Mouse (Mus musculus) MEL (cell line): ENCODE results near the gene Prkcb. TPM values are rescaled to one million over a fixed set of nuclear protein-coding genes. Genes with fewer than 3 reads are reported as not detected.

Experiments
- DNase-seq: peaks from one replicate; pipeline ENCODE4 v3.0.0; 2011; ENCODE audit warnings: low read depth, low spot score
- H3K27ac ChIP-seq: 2 replicates; pipeline ENCODE4 v1.5.1; 2012; ENCODE audit warnings: low read depth, mild to moderate bottlenecking, control low read depth, low read length, moderate library complexity; ENCODE audit not compliant: control insufficient read depth
- H3K27me3 ChIP-seq, 2 experiments: fragments of 150-350 bp in 1 of 2; sonication (generic) in 1 of 2; 2 replicates each; pipeline ENCODE4 v1.6.1; 2012; ENCODE audit warnings: low read length in 2 of 2, mild to moderate bottlenecking in 2 of 2, improper control_type of control experiment in 1 of 2, moderate library complexity in 1 of 2; ENCODE audit not compliant: insufficient read depth in 2 of 2, control insufficient read depth in 1 of 2
- H3K36me3 ChIP-seq, 2 experiments: 2 replicates each; pipeline ENCODE4 v1.6.1; 2012 to 2014; ENCODE audit warnings: low read length in 2 of 2, improper control_type of control experiment in 1 of 2, inconsistent platforms in 1 of 2, mild to moderate bottlenecking in 1 of 2; ENCODE audit not compliant: insufficient read depth in 2 of 2, control insufficient read depth in 1 of 2
- H3K4me1 ChIP-seq, 2 experiments: fragments of 150-350 bp in 1 of 2; sonication (generic) in 1 of 2; 2 replicates each; pipeline ENCODE4 v1.6.1; 2012; ENCODE audit warnings: low read length in 2 of 2, improper control_type of control experiment in 1 of 2, mild to moderate bottlenecking in 1 of 2; ENCODE audit not compliant: insufficient read depth in 2 of 2, control insufficient read depth in 1 of 2
- H3K4me3 ChIP-seq, 2 experiments: fragments of 150-350 bp in 1 of 2; sonication (generic) in 1 of 2; 2 replicates each; pipeline ENCODE4 v1.5.1; 2012; ENCODE audit warnings: low read depth in 2 of 2, low read length in 2 of 2, mild to moderate bottlenecking in 2 of 2, moderate library complexity in 2 of 2, control low read depth in 1 of 2, improper control_type of control experiment in 1 of 2; ENCODE audit not compliant: control insufficient read depth in 1 of 2, insufficient read depth in 1 of 2
- H3K79me2 ChIP-seq: 2 replicates; pipeline ENCODE4 v1.6.1; 2012; ENCODE audit warnings: mild to moderate bottlenecking, low read length, moderate library complexity; ENCODE audit not compliant: control insufficient read depth, poor library complexity, insufficient read depth
- H3K9ac ChIP-seq: 2 replicates; pipeline ENCODE4 v1.6.1; 2012; ENCODE audit warnings: low read depth, mild to moderate bottlenecking, control low read depth, low read length, moderate library complexity; ENCODE audit not compliant: control insufficient read depth, poor library complexity, severe bottlenecking
- H3K9me3 ChIP-seq: fragments of 150-350 bp; sonication (generic); replicated peaks from 2 replicates; pipeline ENCODE4 v1.6.1; 2012; ENCODE audit warnings: mild to moderate bottlenecking, low read length, improper control_type of control experiment, moderate library complexity; ENCODE audit not compliant: insufficient read depth
- CTCF ChIP-seq, 3 experiments: IDR thresholded peaks in 2 of 3; conservative IDR thresholded peaks in 1 of 3; 2 replicates each; pipeline ENCODE4 v1.5.1; 2011 to 2012; ENCODE audit warnings: low read length in 3 of 3, low read depth in 2 of 3, mild to moderate bottlenecking in 2 of 3, improper control_type of control experiment in 1 of 3, inconsistent platforms in 1 of 3, mixed read lengths in 1 of 3, moderate library complexity in 1 of 3; ENCODE audit not compliant: control insufficient read depth in 1 of 3, insufficient read depth in 1 of 3, poor library complexity in 1 of 3, severe bottlenecking in 1 of 3
- ELF1 ChIP-seq: IDR thresholded peaks from 2 replicates; pipeline ENCODE4 v1.6.1; 2014; ENCODE audit warnings: low read depth, mild to moderate bottlenecking, inconsistent platforms, low read length, improper control_type of control experiment, moderate library complexity
- EP300 ChIP-seq, 2 experiments: IDR thresholded peaks; 2 replicates each; pipeline ENCODE4 v1.6.1; 2011; ENCODE audit warnings: improper control_type of control experiment in 2 of 2, low read length in 2 of 2, low read depth in 1 of 2, mild to moderate bottlenecking in 1 of 2
- GABPA ChIP-seq: IDR thresholded peaks from 2 replicates; pipeline ENCODE4 v1.6.1; 2012; ENCODE audit warnings: low read depth, mild to moderate bottlenecking, inconsistent platforms, low read length, improper control_type of control experiment, moderate library complexity
- GATA1 ChIP-seq: IDR thresholded peaks from 2 replicates; pipeline ENCODE4 v1.6.1; 2011; ENCODE audit warnings: low read depth, low read length, improper control_type of control experiment
- HCFC1 ChIP-seq: IDR thresholded peaks from 2 replicates; pipeline ENCODE4 v1.6.1; 2012; ENCODE audit warnings: low read depth, mild to moderate bottlenecking, inconsistent platforms, low read length, improper control_type of control experiment, moderate library complexity
- KAT2A ChIP-seq: conservative IDR thresholded peaks from 2 replicates; pipeline ENCODE4 v1.6.1; 2012; ENCODE audit warnings: low read depth, low read length, improper control_type of control experiment, inconsistent platforms
- MAFK ChIP-seq: IDR thresholded peaks from 2 replicates; pipeline ENCODE4 v1.6.1; 2011; ENCODE audit warnings: low read depth, mild to moderate bottlenecking, low read length, improper control_type of control experiment, borderline replicate concordance
- MAX ChIP-seq: IDR thresholded peaks from 2 replicates; pipeline ENCODE4 v1.6.1; 2011; ENCODE audit warnings: low read length, improper control_type of control experiment
- MAZ ChIP-seq: IDR thresholded peaks from 2 replicates; pipeline ENCODE4 v1.6.1; 2012; ENCODE audit warnings: low read depth, mild to moderate bottlenecking, inconsistent platforms, low read length, improper control_type of control experiment
- MXI1 ChIP-seq: IDR thresholded peaks from 2 replicates; pipeline ENCODE4 v1.6.1; 2011; ENCODE audit warnings: mild to moderate bottlenecking, low read depth, low read length, improper control_type of control experiment
- MYB ChIP-seq: IDR thresholded peaks from 2 replicates; pipeline ENCODE4 v1.6.1; 2011; ENCODE audit warnings: mild to moderate bottlenecking, low read depth, low read length, improper control_type of control experiment
- MYC ChIP-seq: IDR thresholded peaks from 2 replicates; pipeline ENCODE4 v1.6.1; 2011; ENCODE audit warnings: low read depth, mild to moderate bottlenecking, low read length, improper control_type of control experiment, moderate library complexity
- NELFE ChIP-seq: IDR thresholded peaks from 2 replicates; pipeline ENCODE4 v1.6.1; 2011; ENCODE audit warnings: low read depth, low read length, improper control_type of control experiment
- NRF1 ChIP-seq: IDR thresholded peaks from 2 replicates; pipeline ENCODE4 v1.6.1; 2014; ENCODE audit warnings: low read depth, mild to moderate bottlenecking, inconsistent platforms, low read length, improper control_type of control experiment, moderate library complexity; ENCODE audit not compliant: poor library complexity, insufficient read depth, severe bottlenecking
- POLR2A ChIP-seq, 2 experiments: IDR thresholded peaks; 2 replicates each; pipeline ENCODE4 v1.6.1; 2011 to 2012; ENCODE audit warnings: low read length in 2 of 2, mild to moderate bottlenecking in 2 of 2, control low read depth in 1 of 2, improper control_type of control experiment in 1 of 2, low read depth in 1 of 2, moderate library complexity in 1 of 2; ENCODE audit not compliant: control insufficient read depth in 1 of 2, insufficient read depth in 1 of 2, poor library complexity in 1 of 2
- POLR2AphosphoS2 ChIP-seq: IDR thresholded peaks from 2 replicates; pipeline ENCODE4 v1.6.1; 2011; ENCODE audit warnings: low read length, improper control_type of control experiment
- POLR2AphosphoS5 ChIP-seq: IDR thresholded peaks from 2 replicates; pipeline ENCODE4 v1.6.1; 2012; ENCODE audit warnings: low read depth, borderline replicate concordance, mild to moderate bottlenecking, inconsistent platforms, low read length, moderate library complexity, mixed read lengths
- RCOR1 ChIP-seq: IDR thresholded peaks from 2 replicates; pipeline ENCODE4 v1.6.1; 2012; ENCODE audit warnings: low read depth, mild to moderate bottlenecking, inconsistent platforms, low read length, improper control_type of control experiment
- UBTF ChIP-seq: IDR thresholded peaks from 2 replicates; pipeline ENCODE4 v1.6.1; 2012; ENCODE audit warnings: low read depth, mild to moderate bottlenecking, inconsistent platforms, low read length, improper control_type of control experiment, moderate library complexity, borderline replicate concordance; ENCODE audit not compliant: insufficient read depth
- USF2 ChIP-seq, 2 experiments: IDR thresholded peaks; 2 replicates each; pipeline ENCODE4 v1.6.1; 2011 to 2012; ENCODE audit warnings: improper control_type of control experiment in 2 of 2, low read length in 2 of 2, borderline replicate concordance in 1 of 2, inconsistent platforms in 1 of 2, low read depth in 1 of 2, mild to moderate bottlenecking in 1 of 2; ENCODE audit not compliant: insufficient read depth in 1 of 2
- ZMIZ1 ChIP-seq: IDR thresholded peaks from 2 replicates; pipeline ENCODE4 v1.6.1; 2012; ENCODE audit warnings: low read depth, mild to moderate bottlenecking, inconsistent platforms, low read length, improper control_type of control experiment, moderate library complexity
- ZNF384 ChIP-seq: IDR thresholded peaks from 2 replicates; pipeline ENCODE4 v1.6.1; 2012; ENCODE audit warnings: low read depth, mild to moderate bottlenecking, inconsistent platforms, low read length, improper control_type of control experiment
- polyA plus RNA-seq, 2 experiments: library from polyadenylated mRNA; stranded (reverse) in 1 of 2; unstranded in 1 of 2; fragments of >175 nt in 1 of 2; fragments of >200 nt in 1 of 2; gene quantifications; 2 replicates each; pipeline versions ENCODE4 v1.2.1 to v1.2.4; 2012; ENCODE audit warnings: low replicate concordance in 2 of 2, low read depth in 1 of 2; ENCODE audit not compliant: insufficient read length in 2 of 2, insufficient read depth in 1 of 2, missing spikeins in 1 of 2
- total RNA-seq: library from RNA; depleted of rRNA; stranded (reverse); fragments of 300-350 nt; gene quantifications from 2 replicates; pipeline ENCODE4 v1.2.3, GENCODE M21; 2012

Prkcb gene
- total and polyA plus RNA-seq, 3 experiments = not detected

DNA sequence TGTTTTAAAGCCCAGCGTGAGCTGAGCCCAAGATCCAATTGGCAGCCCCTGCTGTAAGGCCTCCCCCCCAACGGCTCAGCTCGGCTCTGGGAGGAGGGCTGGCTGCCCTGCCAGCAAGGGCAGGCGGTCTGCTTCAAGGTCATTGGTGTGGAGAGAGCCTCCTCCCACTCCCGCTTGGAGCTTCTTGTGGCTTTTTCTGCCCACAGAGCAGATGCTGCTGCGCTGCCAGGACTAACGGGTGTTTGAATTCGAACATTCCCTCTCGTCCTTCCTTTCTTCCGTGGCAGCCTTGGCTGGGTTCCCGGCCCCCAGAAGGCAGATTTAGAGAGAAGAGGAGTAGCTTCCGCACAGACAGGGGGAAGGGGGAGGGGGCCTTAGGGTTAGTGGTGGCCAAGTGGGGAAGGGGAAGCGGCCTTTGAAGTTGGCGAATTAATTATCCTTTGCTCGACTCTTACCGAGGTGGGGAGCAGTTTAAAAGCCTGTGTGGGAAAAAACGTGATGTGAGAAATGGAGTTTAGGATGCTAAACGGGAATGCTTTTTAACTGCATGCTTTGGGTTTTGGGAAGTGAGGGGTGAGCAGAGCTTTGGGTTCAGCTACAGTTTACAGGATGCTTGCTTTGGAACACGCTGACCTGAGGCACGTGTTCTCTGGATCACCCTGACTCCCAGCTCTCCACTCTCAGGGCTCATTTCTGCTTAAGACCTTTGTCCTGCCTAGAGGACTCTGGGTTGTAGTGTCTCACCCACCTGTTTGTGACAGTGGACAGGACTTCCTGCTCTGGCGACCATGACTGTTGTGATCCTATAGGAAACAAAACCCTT is 116.2 kb downstream of the Prkcb start:
- Histone ChIP-seq H3K9me3 (no peaks in the 10 kb centered on the region), H3K36me3 (no peaks in the 10 kb centered on the region), H3K27me3 (no peaks in the 10 kb centered on the region; a peak in 1 of 4 replicates), H3K9ac (no peak overlapping the region), H3K4me1 (no peaks in the 10 kb centered on the region), H3K79me2 (no peaks in the 10 kb centered on the region), H3K27ac (no peak overlapping the region), H3K4me3 (no peak overlapping the region)
- no peak for DNase-seq
- TF ChIP-seq MXI1 (no peak), UBTF (no peak), RCOR1 (no peak), MYC (no peak), MAFK (no peak)

DNA sequence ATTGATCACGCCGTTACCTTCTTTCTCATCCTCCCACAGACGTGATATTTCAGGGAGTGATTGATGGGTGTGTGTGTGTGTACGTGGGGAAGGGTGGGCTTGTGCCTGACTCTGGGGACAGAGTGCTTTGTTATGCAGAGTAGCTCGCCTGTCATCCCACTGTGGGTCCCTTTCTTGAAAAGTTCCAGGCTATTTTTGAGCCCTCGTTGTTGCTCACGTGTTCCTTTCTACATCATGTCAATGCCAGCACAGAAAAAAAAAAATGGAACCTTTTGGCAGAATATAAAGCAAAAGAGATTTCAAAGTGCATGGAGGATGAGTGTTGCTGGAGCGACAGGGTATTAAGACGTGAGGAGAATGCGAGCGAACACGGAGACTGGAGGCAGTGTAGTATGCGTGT is 118.1 kb downstream of the Prkcb start:
- H3K9me3 ChIP-seq = no peaks in the 10 kb centered on the region
- DNase-seq = no peak
- no peak for TF ChIP-seq RCOR1
- no peak for TF ChIP-seq NELFE
- TF ChIP-seq MYB = no peak
- TF ChIP-seq MAX = no peak
- TF ChIP-seq POLR2AphosphoS5 = no peak
- no peak for TF ChIP-seq POLR2AphosphoS2
- TF ChIP-seq ZMIZ1 = no peak
- no peak overlapping the region for H3K4me3 ChIP-seq
- H3K79me2 ChIP-seq = no peaks in the 10 kb centered on the region
- no peaks in the 10 kb centered on the region; a peak in 1 of 4 replicates for H3K27me3 ChIP-seq
- no peak overlapping the region for H3K9ac ChIP-seq
- H3K36me3 ChIP-seq = no peaks in the 10 kb centered on the region
- no peak overlapping the region for H3K27ac ChIP-seq
- no peaks in the 10 kb centered on the region for H3K4me1 ChIP-seq

DNA sequence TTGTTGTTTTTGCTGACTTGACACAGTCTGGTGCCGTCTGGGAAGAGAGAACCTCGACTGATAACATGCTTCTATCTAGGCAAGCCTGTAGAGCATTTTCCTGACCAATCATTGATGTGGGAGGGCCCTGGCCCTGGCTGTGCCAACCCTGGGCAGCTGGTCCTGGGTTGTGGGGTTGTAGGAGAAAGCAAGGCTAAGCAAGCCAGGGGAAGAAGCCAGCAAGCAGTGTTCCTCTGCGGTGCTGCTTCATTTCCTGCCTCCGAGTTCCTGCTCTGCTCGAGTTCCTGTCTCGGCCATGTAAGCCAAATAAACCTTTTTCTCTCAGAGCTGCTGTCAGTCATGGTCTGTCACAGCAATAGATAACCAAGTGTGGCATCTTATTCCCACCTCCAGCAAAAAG is 121.4 kb downstream of the Prkcb start:
- no peaks in the 10 kb centered on the region for H3K9me3 ChIP-seq
- DNase-seq = no peak
- H3K4me1 ChIP-seq = no peaks in the 10 kb centered on the region
- H3K27me3 ChIP-seq = no peaks in the 10 kb centered on the region; a peak in 1 of 4 replicates
- H3K79me2 ChIP-seq = no peaks in the 10 kb centered on the region
- no peak overlapping the region for H3K9ac ChIP-seq
- H3K36me3 ChIP-seq = no peaks in the 10 kb centered on the region
- no peak overlapping the region for H3K27ac ChIP-seq
- no peak overlapping the region for H3K4me3 ChIP-seq
- no peak for TF ChIP-seq MXI1
- no peak for TF ChIP-seq ELF1
- TF ChIP-seq POLR2A (IDR thresholded peaks at IDR 0.05; ENCODE audit: control insufficient read depth in 1 of 2, insufficient read depth in 1 of 2, low read depth in 1 of 2, low read length in 2 of 2, poor library complexity in 1 of 2) = no peak
- TF ChIP-seq USF2 (IDR thresholded peaks at IDR 0.05; ENCODE audit: borderline replicate concordance in 1 of 2, insufficient read depth in 1 of 2, low read depth in 1 of 2, low read length in 2 of 2) = no peak
- TF ChIP-seq NELFE = no peak
- no peak for TF ChIP-seq NRF1
- no peak for TF ChIP-seq GATA1
- no peak for TF ChIP-seq GABPA
- TF ChIP-seq ZNF384 = no peak
- no peak for TF ChIP-seq MAZ
- TF ChIP-seq UBTF = no peak
- no peak for TF ChIP-seq HCFC1
- TF ChIP-seq KAT2A = no peak
- TF ChIP-seq EP300 (IDR thresholded peaks at IDR 0.05; ENCODE audit: low read depth in 1 of 2, low read length in 2 of 2) = no peak
- no peak for TF ChIP-seq MAFK
- no peak for TF ChIP-seq MYB
- no peak for TF ChIP-seq CTCF (IDR thresholded peaks at IDR 0.05 in 2 of 3, conservative IDR thresholded peaks at IDR 0.05 in 1 of 3; ENCODE audit: control insufficient read depth in 1 of 3, insufficient read depth in 1 of 3, low read depth in 2 of 3, low read length in 3 of 3, poor library complexity in 1 of 3, severe bottlenecking in 1 of 3)
